Mouse (Mus musculus): ENCODE data around the gene Iqcn. TPM values are rescaled to one million over a fixed set of nuclear protein-coding genes. Genes with fewer than 3 reads are reported as not detected.

Gene Iqcn
- polyA plus RNA-seq, 1 experiment from 2014 or later, result 0.07 TPM

DNA sequence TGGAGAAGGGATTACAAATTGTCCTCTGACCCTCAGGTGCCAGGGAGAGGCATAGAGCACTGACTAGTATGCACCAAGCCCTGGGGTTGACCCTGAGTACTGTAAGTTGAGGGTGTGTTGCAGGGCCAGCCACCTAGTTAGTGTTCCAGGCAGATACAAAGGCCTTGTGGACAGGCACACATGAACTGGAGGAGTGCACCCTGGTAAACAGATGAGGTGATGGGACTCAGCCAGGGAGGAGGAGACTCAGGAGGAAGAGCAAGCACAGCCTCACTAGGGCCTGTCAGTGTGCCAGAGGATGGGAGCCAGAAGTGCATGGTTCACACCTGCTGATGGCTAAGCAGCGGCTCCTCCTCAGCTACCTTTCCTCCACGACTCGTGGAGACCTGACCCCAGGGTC lies 23.2 kb upstream of the Iqcn start:
- no peak overlapping the region for H3K4me3 ChIP-seq
- no peaks in the 10 kb centered on the region for H3K27me3 ChIP-seq
- 85% methylated on average over 3 of the region's 3 CpGs for WGBS
- peaks cover 15% of the 10 kb centered on the region for H3K4me1 ChIP-seq
- no peak overlapping the region for H3K27ac ChIP-seq
- peaks cover 41% of the 10 kb centered on the region for H3K36me3 ChIP-seq
- ATAC-seq (ENCODE audit: insufficient number of reproducible peaks, insufficient read depth, low FRiP score, low TSS enrichment, low read depth), result no peak
- H3K9me3 ChIP-seq, result no peaks in the 10 kb centered on the region
- no peak overlapping the region for H3K9ac ChIP-seq
- no peak overlapping the region for H3K4me2 ChIP-seq

DNA sequence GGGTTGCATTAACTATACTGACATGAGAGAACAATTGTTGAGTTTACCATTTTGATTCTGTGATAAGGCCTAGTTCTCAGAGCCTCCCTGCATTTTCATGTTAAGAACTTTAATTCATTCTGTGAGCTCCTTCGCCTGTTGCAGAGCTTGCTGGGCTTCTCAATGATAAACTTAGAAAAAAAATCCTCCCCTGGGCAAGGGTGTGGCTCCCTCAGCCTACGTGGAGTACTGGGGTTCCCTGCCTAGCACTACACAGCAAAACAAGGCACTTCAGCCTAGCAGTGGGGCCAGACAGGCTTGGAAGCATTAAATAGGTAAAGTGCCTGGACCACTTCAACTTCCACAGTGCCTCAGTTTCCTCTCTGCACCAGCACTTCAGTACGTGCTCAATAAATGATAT lies 21.8 kb upstream of the Iqcn start:
- peaks cover 15% of the 10 kb centered on the region for H3K4me1 ChIP-seq
- peaks cover 36% of the 10 kb centered on the region for H3K36me3 ChIP-seq
- 52% methylated on average over 3 of the region's 3 CpGs for WGBS
- no peak overlapping the region for H3K9ac ChIP-seq
- no peak overlapping the region for H3K4me3 ChIP-seq
- H3K9me3 ChIP-seq, result no peaks in the 10 kb centered on the region
- H3K27ac ChIP-seq, result 0 out of 2 replicates have a peak overlapping the region, but pooled peaks have one; percentile 40
- no peaks in the 10 kb centered on the region for H3K27me3 ChIP-seq
- H3K4me2 ChIP-seq, result no peak overlapping the region
- ATAC-seq (ENCODE audit: insufficient number of reproducible peaks, insufficient read depth, low FRiP score, low TSS enrichment, low read depth), result no peak

DNA sequence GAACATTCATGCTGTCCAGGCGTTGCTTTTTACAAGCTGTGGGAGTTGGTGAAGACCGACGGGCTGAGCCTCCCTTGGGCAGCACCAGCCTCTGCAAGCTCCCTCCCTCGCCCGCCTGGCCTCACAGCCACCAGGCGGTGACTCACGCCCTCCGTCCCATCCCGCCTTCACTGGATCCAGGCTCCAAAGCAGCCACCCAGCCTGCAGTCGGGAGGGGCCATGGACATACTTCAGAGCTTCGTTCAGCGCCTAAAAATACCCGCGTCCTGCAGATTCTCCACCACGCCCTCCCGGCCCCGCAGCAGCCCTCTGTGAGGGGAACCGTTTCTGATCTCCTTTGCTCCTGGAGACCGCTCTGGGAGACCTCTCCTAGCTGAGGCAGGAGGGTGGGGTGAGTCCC lies 21.1 kb upstream of the Iqcn start:
- peak overlapping the region; percentile 23 for H3K4me3 ChIP-seq
- 0 out of 2 replicates have a peak, but pooled peaks have one; percentile 28 for ATAC-seq (ENCODE audit: insufficient number of reproducible peaks, insufficient read depth, low FRiP score, low TSS enrichment, low read depth)
- H3K9me3 ChIP-seq, result no peaks in the 10 kb centered on the region
- H3K4me1 ChIP-seq, result peaks cover 15% of the 10 kb centered on the region
- H3K36me3 ChIP-seq, result peaks cover 31% of the 10 kb centered on the region
- no peaks in the 10 kb centered on the region for H3K27me3 ChIP-seq
- peak overlapping the region; percentile 63 for H3K9ac ChIP-seq
- H3K27ac ChIP-seq, result peak overlapping the region; percentile 40; the same call in 1 of the 2 replicates
- WGBS, result 7% methylated on average over 19 of the region's 19 CpGs
- peak overlapping the region; percentile 53 for H3K4me2 ChIP-seq

DNA sequence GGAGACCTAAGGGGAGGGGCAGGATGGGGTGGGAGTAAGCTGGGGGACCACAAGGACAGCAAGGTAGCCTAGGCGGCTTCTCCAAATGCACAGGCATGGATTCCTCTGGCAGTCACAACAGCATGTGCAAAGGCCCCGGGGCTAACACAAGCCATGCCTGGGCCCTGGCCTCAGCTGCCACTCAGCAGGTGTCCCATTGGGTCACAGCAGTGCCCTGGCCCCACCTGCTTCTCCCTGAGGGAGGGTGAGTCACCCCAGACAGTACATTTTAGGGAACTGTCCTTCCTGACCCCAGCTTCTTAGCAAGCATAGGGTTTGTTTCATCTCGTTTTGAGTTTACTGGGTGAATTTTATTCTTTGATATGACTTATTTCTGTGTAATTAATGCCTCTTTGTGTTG lies 20.6 kb upstream of the Iqcn start:
- Histone ChIP-seq H3K9me3 (no peaks in the 10 kb centered on the region), H3K4me2 (peak overlapping the region; percentile 53), H3K27ac (0 out of 2 replicates have a peak overlapping the region, but pooled peaks have one; percentile 40), H3K9ac (peak overlapping the region; percentile 63), H3K4me3 (no peak overlapping the region), H3K27me3 (no peaks in the 10 kb centered on the region), H3K36me3 (peaks cover 26% of the 10 kb centered on the region), H3K4me1 (peaks cover 15% of the 10 kb centered on the region)
- 58% methylated on average over 3 of the region's 3 CpGs for WGBS
- ATAC-seq (ENCODE audit: insufficient number of reproducible peaks, insufficient read depth, low FRiP score, low TSS enrichment, low read depth), result no peak

DNA sequence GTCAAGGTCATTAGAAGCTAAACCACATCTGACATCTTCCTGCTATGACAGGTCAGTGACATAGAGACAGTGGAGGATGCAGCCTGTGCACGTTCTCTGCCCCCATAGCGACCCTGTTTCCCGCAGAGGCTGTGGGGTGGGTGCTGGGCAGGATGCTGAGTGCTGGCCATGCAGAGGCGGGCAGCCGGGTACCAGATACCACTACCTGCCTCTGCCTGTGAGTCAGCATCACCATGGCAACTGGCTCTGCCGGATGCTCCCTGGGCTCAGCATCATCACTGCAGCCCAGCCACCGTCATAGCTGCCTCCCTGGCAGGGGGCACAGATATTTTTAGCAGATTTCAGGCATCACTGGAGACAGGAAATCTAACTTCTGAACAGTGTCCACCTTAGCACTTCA lies 19.0 kb upstream of the Iqcn start:
- WGBS, result 54% methylated on average over 7 of the region's 7 CpGs
- no peak overlapping the region for H3K4me3 ChIP-seq
- no peak overlapping the region for H3K9ac ChIP-seq
- no peak overlapping the region for H3K4me2 ChIP-seq
- H3K4me1 ChIP-seq, result peaks cover 15% of the 10 kb centered on the region
- H3K36me3 ChIP-seq, result peaks cover 10% of the 10 kb centered on the region
- H3K27me3 ChIP-seq, result no peaks in the 10 kb centered on the region
- ATAC-seq (ENCODE audit: insufficient number of reproducible peaks, insufficient read depth, low FRiP score, low TSS enrichment, low read depth), result no peak
- no peak overlapping the region for H3K27ac ChIP-seq
- H3K9me3 ChIP-seq, result no peaks in the 10 kb centered on the region

DNA sequence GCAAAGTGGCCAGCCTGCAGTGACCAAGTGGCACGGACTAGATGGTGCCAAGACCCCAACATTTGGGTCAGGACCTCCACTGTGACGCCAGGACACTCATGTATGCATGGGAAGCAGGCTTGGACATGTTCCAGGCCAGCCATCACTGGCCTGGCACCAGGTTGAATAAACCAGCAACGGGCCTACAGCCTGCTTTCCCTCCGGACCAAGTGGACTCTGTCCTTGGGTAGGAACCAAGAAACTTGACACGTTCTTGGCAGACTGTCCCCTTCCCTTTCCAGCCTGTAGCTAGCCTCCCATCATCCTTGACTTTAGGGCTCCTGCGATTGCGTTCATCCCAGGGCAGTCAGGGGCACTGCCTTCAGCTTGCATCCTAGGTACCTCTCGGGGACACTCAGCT lies 15.7 kb upstream of the Iqcn start:
- Histone ChIP-seq H3K36me3 (no peaks in the 10 kb centered on the region), H3K4me3 (no peak overlapping the region), H3K9me3 (no peaks in the 10 kb centered on the region), H3K27me3 (no peaks in the 10 kb centered on the region), H3K4me1 (peaks cover 27% of the 10 kb centered on the region), H3K4me2 (no peak overlapping the region), H3K27ac (no peak overlapping the region), H3K9ac (no peak overlapping the region)
- 86% methylated on average over 8 of the region's 8 CpGs for whole genome bisulfite sequencing
- no peak for ATAC-seq (ENCODE audit: insufficient number of reproducible peaks, insufficient read depth, low FRiP score, low TSS enrichment, low read depth)

DNA sequence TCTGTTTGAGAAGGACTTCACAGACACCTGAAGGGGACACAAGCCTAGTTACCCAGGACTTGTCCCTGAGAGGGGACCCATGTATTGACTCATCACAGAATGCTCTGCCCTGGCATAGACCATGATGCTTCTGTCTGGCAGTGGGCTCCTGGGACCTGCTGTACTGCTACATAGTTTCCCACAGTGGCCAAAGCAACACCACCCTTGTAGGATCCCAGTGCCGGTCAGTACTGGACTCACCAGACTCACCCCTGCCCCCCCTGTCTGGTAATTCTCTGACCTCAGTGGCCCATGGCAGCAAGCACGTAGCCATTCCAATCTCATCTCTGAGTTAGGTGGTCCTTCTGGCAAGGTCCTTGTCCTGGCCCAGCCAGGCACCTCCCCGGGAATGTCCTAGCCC lies 15.1 kb upstream of the Iqcn start:
- no peaks in the 10 kb centered on the region for H3K36me3 ChIP-seq
- no peaks in the 10 kb centered on the region for H3K27me3 ChIP-seq
- H3K27ac ChIP-seq, result no peak overlapping the region
- no peak for ATAC-seq (ENCODE audit: insufficient number of reproducible peaks, insufficient read depth, low FRiP score, low TSS enrichment, low read depth)
- WGBS, result 94% methylated on average over 3 of the region's 3 CpGs
- no peak overlapping the region for H3K4me3 ChIP-seq
- peaks cover 25% of the 10 kb centered on the region for H3K4me1 ChIP-seq
- no peaks in the 10 kb centered on the region for H3K9me3 ChIP-seq
- no peak overlapping the region for H3K4me2 ChIP-seq
- H3K9ac ChIP-seq, result no peak overlapping the region

DNA sequence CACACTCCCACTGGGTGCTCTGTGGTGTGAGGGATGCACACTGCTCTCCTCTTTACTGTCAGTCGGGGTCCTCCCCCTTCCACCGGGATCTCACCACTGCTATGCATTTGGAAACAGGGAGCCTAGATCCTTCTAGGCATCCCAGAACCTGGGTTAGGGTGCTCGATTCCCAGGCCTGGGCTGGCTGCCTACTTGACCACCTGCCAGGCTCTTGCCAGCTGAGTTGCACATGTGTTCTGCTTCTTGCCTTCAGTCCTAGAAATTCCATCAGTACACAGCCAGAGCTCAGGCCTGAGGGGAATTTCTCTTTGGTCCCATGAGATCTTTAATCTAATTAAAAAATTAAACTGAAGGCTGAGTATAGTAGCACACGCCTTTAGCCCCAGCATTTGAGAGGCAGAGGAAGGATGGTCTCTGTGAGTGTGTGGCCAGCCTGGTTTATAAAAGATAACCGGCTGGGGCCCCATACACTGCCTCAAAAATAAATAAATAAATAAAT lies 13.3 kb upstream of the Iqcn start:
- H3K4me2 ChIP-seq, result no peak overlapping the region
- H3K9me3 ChIP-seq, result no peaks in the 10 kb centered on the region
- H3K27me3 ChIP-seq, result no peaks in the 10 kb centered on the region
- H3K9ac ChIP-seq, result no peak overlapping the region
- 52% methylated on average over 5 of the region's 5 CpGs for WGBS
- ATAC-seq (ENCODE audit: insufficient number of reproducible peaks, insufficient read depth, low FRiP score, low TSS enrichment, low read depth), result 0 out of 2 replicates have a peak, but pooled peaks have one; percentile 35
- H3K36me3 ChIP-seq, result no peaks in the 10 kb centered on the region
- H3K4me3 ChIP-seq, result no peak overlapping the region
- H3K27ac ChIP-seq, result no peak overlapping the region
- H3K4me1 ChIP-seq, result peaks cover 31% of the 10 kb centered on the region

DNA sequence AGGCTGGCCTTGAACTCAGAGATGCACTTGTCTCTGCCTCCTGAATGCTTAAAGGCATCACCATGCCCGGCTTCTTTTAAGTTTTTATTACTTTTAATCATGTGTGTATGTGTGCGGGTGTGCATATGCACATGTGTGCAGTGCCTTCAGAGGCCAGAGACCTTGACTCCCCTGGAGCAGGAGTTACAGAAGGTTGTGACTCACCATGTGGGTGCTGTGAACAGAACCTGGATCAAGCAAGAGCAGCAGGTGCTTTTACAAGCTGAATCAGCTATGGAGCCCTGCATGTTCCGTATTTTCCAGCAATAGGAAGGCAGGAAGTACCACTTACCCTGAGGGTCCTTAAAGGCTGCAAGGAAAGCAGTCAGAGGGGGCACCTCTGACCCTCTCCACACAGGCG lies 12.0 kb upstream of the Iqcn start:
- Histone ChIP-seq H3K27me3 (no peaks in the 10 kb centered on the region), H3K4me1 (peaks cover 44% of the 10 kb centered on the region), H3K9ac (peak overlapping the region; percentile 76), H3K36me3 (no peaks in the 10 kb centered on the region), H3K4me3 (peak overlapping the region; percentile 39), H3K27ac (peak overlapping the region; percentile 92), H3K9me3 (no peaks in the 10 kb centered on the region), H3K4me2 (peak overlapping the region; percentile 64)
- ATAC-seq (ENCODE audit: insufficient number of reproducible peaks, insufficient read depth, low FRiP score, low TSS enrichment, low read depth), result no peak
- WGBS, result 52% methylated on average over 4 of the region's 4 CpGs

DNA sequence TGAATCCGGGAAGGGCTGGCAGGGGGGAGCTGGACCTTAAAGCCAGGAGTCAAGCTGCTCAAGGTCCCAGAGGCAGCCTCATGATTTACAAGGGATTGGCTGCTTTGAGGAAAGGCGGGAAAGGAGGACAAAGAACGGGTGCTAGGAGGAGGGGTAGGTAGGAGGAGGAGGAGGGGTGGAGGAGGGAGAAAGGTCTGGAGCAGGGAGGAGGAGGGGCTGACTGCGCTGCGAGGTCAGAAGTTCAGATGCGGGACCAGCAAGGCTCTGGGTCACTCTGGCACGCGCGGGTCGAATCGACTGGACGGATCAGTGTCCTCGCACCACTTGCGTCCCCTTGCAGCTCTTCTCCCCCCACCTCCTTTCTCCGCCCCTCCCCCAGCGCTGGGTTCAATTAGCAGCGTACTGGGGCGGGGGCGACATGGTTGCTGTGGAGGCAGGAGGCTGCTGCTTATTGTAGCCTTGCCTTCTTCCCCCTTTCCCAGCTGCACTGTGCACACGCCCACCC lies 11.5 kb upstream of the Iqcn start:
- peak overlapping the region; percentile 39 for H3K4me3 ChIP-seq
- H3K36me3 ChIP-seq, result no peaks in the 10 kb centered on the region
- H3K9me3 ChIP-seq, result no peaks in the 10 kb centered on the region
- peak overlapping the region; percentile 76 for H3K9ac ChIP-seq
- peaks cover 49% of the 10 kb centered on the region for H3K4me1 ChIP-seq
- H3K27me3 ChIP-seq, result no peaks in the 10 kb centered on the region
- H3K4me2 ChIP-seq, result peak overlapping the region; percentile 64
- under 1% methylated on average over 20 of the region's 20 CpGs for WGBS
- peak overlapping the region; percentile 92 for H3K27ac ChIP-seq
- ATAC-seq (ENCODE audit: insufficient number of reproducible peaks, insufficient read depth, low FRiP score, low TSS enrichment, low read depth), result peak; percentile 50; the same call in 1 of the 2 replicates

DNA sequence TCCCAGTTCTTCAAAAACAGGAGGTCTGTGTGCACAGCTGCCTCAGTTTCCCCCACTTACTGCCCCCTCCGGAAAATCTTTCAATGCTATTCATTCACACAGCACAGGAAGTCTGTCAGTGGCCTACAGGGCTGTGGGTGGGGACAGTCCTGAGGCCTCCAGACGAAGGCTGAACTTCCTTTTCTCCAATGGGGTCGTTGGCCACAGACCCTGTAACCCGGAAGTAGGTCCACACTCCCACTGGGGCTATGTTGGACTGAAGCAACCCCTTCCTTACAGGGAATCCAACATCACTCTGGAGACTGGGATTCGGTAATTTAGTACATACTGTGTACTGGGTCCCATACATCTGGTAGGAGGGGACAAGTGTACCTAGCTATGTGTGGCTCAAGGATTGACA lies 9.6 kb upstream of the Iqcn start:
- Histone ChIP-seq H3K4me1 (peaks cover 64% of the 10 kb centered on the region), H3K4me2 (no peak overlapping the region), H3K27me3 (no peaks in the 10 kb centered on the region), H3K9me3 (no peaks in the 10 kb centered on the region), H3K36me3 (no peaks in the 10 kb centered on the region), H3K27ac (peak overlapping the region; percentile 56; the same call in 1 of the 2 replicates), H3K4me3 (no peak overlapping the region), H3K9ac (no peak overlapping the region)
- WGBS, result 61% methylated on average over 5 of the region's 5 CpGs
- no peak for ATAC-seq (ENCODE audit: insufficient number of reproducible peaks, insufficient read depth, low FRiP score, low TSS enrichment, low read depth)

DNA sequence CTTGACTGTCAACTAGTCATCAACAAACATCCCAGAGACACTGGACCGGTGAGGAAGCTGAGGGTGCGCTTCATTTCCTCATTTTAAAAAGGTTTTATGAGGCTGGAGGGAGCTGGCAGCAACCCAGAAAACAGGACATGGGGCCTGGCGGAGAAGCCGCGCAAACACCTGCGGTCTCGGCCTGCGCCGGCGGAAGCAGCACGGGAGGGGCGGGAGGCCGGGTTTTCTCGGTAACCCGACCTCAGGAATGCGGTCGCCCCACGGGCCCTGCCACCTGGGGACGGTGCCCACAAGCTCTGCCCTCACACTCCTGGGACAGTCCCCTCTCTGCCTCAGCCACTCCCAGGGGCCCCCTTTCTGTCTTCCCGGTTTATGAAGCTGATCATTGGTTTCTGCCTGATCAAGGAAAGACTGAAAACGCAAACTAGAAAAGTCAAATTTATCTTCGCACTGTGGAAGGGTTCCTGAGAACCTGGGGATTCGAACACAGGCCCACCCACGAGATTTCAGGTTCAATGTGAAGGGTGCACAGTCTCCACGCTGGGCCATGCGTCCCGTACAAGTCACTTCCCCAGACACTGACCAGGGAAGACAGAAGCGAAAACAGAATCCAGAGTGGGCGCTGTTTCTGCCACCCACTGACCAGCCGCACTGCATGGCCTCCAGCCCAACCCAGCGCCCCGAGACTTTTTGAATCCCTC lies 7.8 kb upstream of the Iqcn start:
- Histone ChIP-seq H3K9ac (peak overlapping the region; percentile 40; the same call in 1 of the 2 replicates), H3K4me3 (no peak overlapping the region), H3K36me3 (no peaks in the 10 kb centered on the region), H3K27ac (peak overlapping the region; percentile 99), H3K4me2 (peak overlapping the region; percentile 64), H3K9me3 (no peaks in the 10 kb centered on the region), H3K4me1 (peaks cover 55% of the 10 kb centered on the region), H3K27me3 (no peaks in the 10 kb centered on the region)
- no peak for ATAC-seq (ENCODE audit: insufficient number of reproducible peaks, insufficient read depth, low FRiP score, low TSS enrichment, low read depth)
- WGBS, result 24% methylated on average over 32 of the region's 32 CpGs
